Mouse (Mus musculus) kidney, embryonic 16.5 days (tissue): ENCODE data around the gene Kcnmb2. TPM values are rescaled to one million over a fixed set of nuclear protein-coding genes. Genes with fewer than 3 reads are reported as not detected.

ENCODE experiments used
- ATAC-seq: fragments of 200-750 bp; cut with Nextera tagmentation; 2 replicates; pipeline ENCODE4 v1.8.0; 2017; ENCODE audit warnings: moderate TSS enrichment; ENCODE audit not compliant: low FRiP score, low TSS enrichment
- H3K27ac ChIP-seq: fragments of 300-500 bp; sonication (generic); 2 replicates; pipeline ENCODE4 v1.5.1; 2014; ENCODE audit warnings: low read length
- H3K27me3 ChIP-seq: fragments of 300-500 bp; sonication (generic); 2 replicates; pipeline ENCODE4 v1.6.1; 2014; ENCODE audit warnings: low read length, control low read depth, mixed read lengths; ENCODE audit not compliant: insufficient read depth
- H3K36me3 ChIP-seq: fragments of 300-500 bp; sonication (generic); 2 replicates; pipeline ENCODE4 v1.6.1; 2014; ENCODE audit warnings: low read length, control low read depth, mixed read lengths; ENCODE audit not compliant: insufficient read depth
- H3K4me1 ChIP-seq: fragments of 300-500 bp; sonication (generic); 2 replicates; pipeline ENCODE4 v1.6.1; 2014; ENCODE audit warnings: low read length, control low read depth, mixed read lengths; ENCODE audit not compliant: insufficient read depth
- H3K4me2 ChIP-seq: fragments of 300-500 bp; sonication (generic); replicated peaks from 2 replicates; pipeline ENCODE4 v1.6.1; 2014; ENCODE audit warnings: low read depth, low read length
- H3K4me3 ChIP-seq: fragments of 300-500 bp; sonication (generic); 2 replicates; pipeline ENCODE4 v1.5.1; 2014; ENCODE audit warnings: mild to moderate bottlenecking, low read length
- H3K9ac ChIP-seq: fragments of 300-500 bp; sonication (generic); replicated peaks from 2 replicates; pipeline ENCODE4 v1.6.1; 2014; ENCODE audit warnings: low read length
- H3K9me3 ChIP-seq: fragments of 300-500 bp; sonication (generic); 2 replicates; pipeline ENCODE4 v1.6.1; 2016; ENCODE audit warnings: low read length, control low read depth
- WGBS: fragments of 180-500 bp; shearing (Covaris S2); extraction: QIAGEN DNeasy Blood & Tissue Kit; methylation state at CpG from one replicate; pipeline ENCODE4 v1.1.7; 2014; 5-methylcytosine and 5-hydroxymethylcytosine counted together
- polyA plus RNA-seq: library from polyadenylated mRNA; unstranded; fragments of >200 nt; fragmentation: Nextera tagmentation; extraction: Ambion mirVana; gene quantifications from 2 replicates; pipeline ENCODE4 v1.2.1, GENCODE M21; 2015

The Kcnmb2 gene
- polyA plus RNA-seq, 1 experiment from 2014 or later = 2.5 TPM

- Histone ChIP-seq H3K4me2 (no peak overlapping the region), H3K9ac (no peak overlapping the region), H3K36me3 (no peaks in the 10 kb centered on the region), H3K4me1 (0 out of 2 replicates have a peak, but pooled peaks cover 2% of the 10 kb centered on the region), H3K27me3 (no peaks in the 10 kb centered on the region), H3K4me3 (no peak overlapping the region), H3K9me3 (peaks cover 4% of the 10 kb centered on the region), H3K27ac (no peak overlapping the region)
- no peak for ATAC-seq
- WGBS = 61% methylated on average over 2 of the region's 2 CpGs
These were observed 283.7 kb downstream of the Kcnmb2 start for GRCm38 (mm10) chr3:32185855-32186522.

GRCm38 (mm10) chr3:32188521-32188920, 286.2 kb downstream of the Kcnmb2 start:
- H3K4me3 ChIP-seq = no peak overlapping the region
- H3K9me3 ChIP-seq = no peaks in the 10 kb centered on the region
- 0 out of 2 replicates have a peak, but pooled peaks cover 2% of the 10 kb centered on the region for H3K4me1 ChIP-seq
- H3K9ac ChIP-seq = no peak overlapping the region
- 34% methylated on average over 5 of the region's 5 CpGs for WGBS
- no peak for ATAC-seq
- no peak overlapping the region for H3K27ac ChIP-seq
- no peaks in the 10 kb centered on the region for H3K27me3 ChIP-seq
- H3K36me3 ChIP-seq = no peaks in the 10 kb centered on the region
- no peak overlapping the region for H3K4me2 ChIP-seq

- no peak overlapping the region for H3K4me2 ChIP-seq
- no peaks in the 10 kb centered on the region for H3K27me3 ChIP-seq
- no peak overlapping the region for H3K9ac ChIP-seq
- no peaks in the 10 kb centered on the region for H3K36me3 ChIP-seq
- 96% methylated on average over 2 of the region's 2 CpGs for WGBS
- H3K27ac ChIP-seq = no peak overlapping the region
- H3K4me1 ChIP-seq = 0 out of 2 replicates have a peak, but pooled peaks cover 2% of the 10 kb centered on the region
- no peak for ATAC-seq
- no peak overlapping the region for H3K4me3 ChIP-seq
- no peaks in the 10 kb centered on the region for H3K9me3 ChIP-seq
These were observed 286.6 kb downstream of the Kcnmb2 start for GRCm38 (mm10) chr3:32188955-32189354.

- Histone ChIP-seq H3K9me3 (no peaks in the 10 kb centered on the region), H3K27me3 (no peaks in the 10 kb centered on the region), H3K36me3 (no peaks in the 10 kb centered on the region), H3K9ac (no peak overlapping the region), H3K4me3 (no peak overlapping the region), H3K4me2 (no peak overlapping the region), H3K27ac (no peak overlapping the region), H3K4me1 (0 out of 2 replicates have a peak, but pooled peaks cover 2% of the 10 kb centered on the region)
- 51% methylated on average over 5 of the region's 5 CpGs for WGBS
- no peak for ATAC-seq
These were observed 287.6 kb downstream of the Kcnmb2 start for GRCm38 (mm10) chr3:32189956-32190355.

GRCm38 (mm10) chr3:32194014-32194413, 291.7 kb downstream of the Kcnmb2 start:
- no peak for ATAC-seq
- no peaks in the 10 kb centered on the region for H3K27me3 ChIP-seq
- H3K27ac ChIP-seq = no peak overlapping the region
- no peak overlapping the region for H3K9ac ChIP-seq
- H3K36me3 ChIP-seq = no peaks in the 10 kb centered on the region
- no peaks in the 10 kb centered on the region for H3K4me1 ChIP-seq
- 86% methylated on average over 5 of the region's 5 CpGs for WGBS
- H3K4me3 ChIP-seq = no peak overlapping the region
- H3K9me3 ChIP-seq = no peaks in the 10 kb centered on the region
- no peak overlapping the region for H3K4me2 ChIP-seq

GRCm38 (mm10) chr3:32226755-32227154, 324.4 kb downstream of the Kcnmb2 start:
- Histone ChIP-seq H3K4me1 (no peaks in the 10 kb centered on the region), H3K9ac (no peak overlapping the region), H3K9me3 (no peaks in the 10 kb centered on the region), H3K27me3 (no peaks in the 10 kb centered on the region), H3K4me2 (no peak overlapping the region), H3K36me3 (no peaks in the 10 kb centered on the region), H3K27ac (no peak overlapping the region), H3K4me3 (no peak overlapping the region)
- WGBS = 68% methylated on average over 2 of the region's 2 CpGs
- 0 out of 2 replicates have a peak, but pooled peaks have one; percentile 61 for ATAC-seq

GRCm38 (mm10) chr3:32236766-32237165, 334.5 kb downstream of the Kcnmb2 start:
- Histone ChIP-seq H3K36me3 (no peaks in the 10 kb centered on the region), H3K9me3 (no peaks in the 10 kb centered on the region), H3K27me3 (no peaks in the 10 kb centered on the region), H3K9ac (no peak overlapping the region), H3K4me3 (no peak overlapping the region), H3K4me1 (no peaks in the 10 kb centered on the region), H3K27ac (no peak overlapping the region), H3K4me2 (no peak overlapping the region)
- WGBS = 74% methylated on average over 5 of the region's 5 CpGs
- ATAC-seq = no peak
